Mouse (Mus musculus): ENCODE measurements at regions not wholly inside any gene's neighbourhood (a gene's known extent, or its start where the extent isn't known, plus 50 kb on each side); places are given as distances from the start of the nearest gene placed in this dataset.
A peak's percentile ranks its signal among the peaks of the same experiment; 100 is the strongest.

- no peaks in the 10 kb centered on the region for H3K36me3 ChIP-seq (ENCODE audit: insufficient read depth, low read length)
- DNase-seq (ENCODE audit: low spot score): no peak
- no peaks in the 10 kb centered on the region for H3K4me1 ChIP-seq (ENCODE audit: insufficient read depth, low read depth, low read length)
- no peak for ATAC-seq
- no peak for TF ChIP-seq EP300 (IDR thresholded peaks at IDR 0.05)
- no peak for TF ChIP-seq CTCF (IDR thresholded peaks at IDR 0.05)
- no peak overlapping the region for H3K4me2 ChIP-seq (replicated peaks; ENCODE audit: low read depth, low read length)
- H3K27me3 ChIP-seq (replicated peaks; ENCODE audit: insufficient read depth, low read length): no peaks in the 10 kb centered on the region
- H3K9me3 ChIP-seq (ENCODE audit: low read length): no peaks in the 10 kb centered on the region
- no peak overlapping the region for H3K4me3 ChIP-seq (ENCODE audit: low read depth, low read length)
- no peak overlapping the region for H3K27ac ChIP-seq (ENCODE audit: low read length)
- H3K9ac ChIP-seq (replicated peaks; ENCODE audit: low read depth): no peak overlapping the region
Measured at GRCm38 (mm10) chr16:53480664-53481063, 1026.8 kb upstream of the Alcam start.

- H3K4me2 ChIP-seq (replicated peaks; ENCODE audit: low read depth, low read length): no peak overlapping the region
- WGBS: 51% methylated on average over 4 of the region's 4 CpGs
- no peaks in the 10 kb centered on the region for H3K27me3 ChIP-seq (replicated peaks; ENCODE audit: insufficient read depth, low read length)
- H3K4me3 ChIP-seq (ENCODE audit: low read depth, low read length): no peak overlapping the region
- no peak overlapping the region for H3K9ac ChIP-seq (replicated peaks; ENCODE audit: low read depth)
- no peaks in the 10 kb centered on the region for H3K9me3 ChIP-seq (ENCODE audit: low read length)
- no peak overlapping the region for H3K27ac ChIP-seq (ENCODE audit: low read length)
- H3K36me3 ChIP-seq (ENCODE audit: insufficient read depth, low read length): no peaks in the 10 kb centered on the region
- H3K4me1 ChIP-seq (ENCODE audit: insufficient read depth, low read depth, low read length): no peaks in the 10 kb centered on the region
- no peak for DNase-seq (ENCODE audit: low spot score)
- no peak for ATAC-seq
- TF ChIP-seq CTCF (IDR thresholded peaks at IDR 0.05) (no peak), EP300 (IDR thresholded peaks at IDR 0.05) (no peak)
Measured at GRCm38 (mm10) chr16:53439511-53439910, 985.6 kb upstream of the Alcam start.

- 52% methylated on average over 2 of the region's 2 CpGs for WGBS
- Histone ChIP-seq H3K36me3 (ENCODE audit: insufficient read depth, low read length) (no peaks in the 10 kb centered on the region), H3K9ac (replicated peaks; ENCODE audit: low read depth) (no peak overlapping the region), H3K27ac (ENCODE audit: low read length) (no peak overlapping the region), H3K9me3 (ENCODE audit: low read length) (no peaks in the 10 kb centered on the region), H3K4me2 (replicated peaks; ENCODE audit: low read depth, low read length) (no peak overlapping the region), H3K4me3 (ENCODE audit: low read depth, low read length) (no peak overlapping the region), H3K4me1 (ENCODE audit: insufficient read depth, low read depth, low read length) (no peaks in the 10 kb centered on the region), H3K27me3 (replicated peaks; ENCODE audit: insufficient read depth, low read length) (no peaks in the 10 kb centered on the region)
- DNase-seq (ENCODE audit: low spot score) (no peak), ATAC-seq (peak; percentile 47)
- TF ChIP-seq CTCF (IDR thresholded peaks at IDR 0.05): no peak
- no peak for TF ChIP-seq EP300 (IDR thresholded peaks at IDR 0.05)
Measured at GRCm38 (mm10) chr16:53418416-53418815, 964.5 kb upstream of the Alcam start.

GRCm38 (mm10) chr16:53385176-53385575 is 931.3 kb upstream of the Alcam start:
- TF ChIP-seq CTCF (IDR thresholded peaks at IDR 0.05): no peak
- TF ChIP-seq EP300 (IDR thresholded peaks at IDR 0.05): no peak
- Histone ChIP-seq H3K9me3 (ENCODE audit: low read length) (no peaks in the 10 kb centered on the region), H3K27me3 (replicated peaks; ENCODE audit: insufficient read depth, low read length) (no peaks in the 10 kb centered on the region), H3K4me3 (ENCODE audit: low read depth, low read length) (no peak overlapping the region), H3K9ac (replicated peaks; ENCODE audit: low read depth) (no peak overlapping the region), H3K4me1 (ENCODE audit: insufficient read depth, low read depth, low read length) (no peaks in the 10 kb centered on the region), H3K4me2 (replicated peaks; ENCODE audit: low read depth, low read length) (no peak overlapping the region), H3K27ac (ENCODE audit: low read length) (no peak overlapping the region), H3K36me3 (ENCODE audit: insufficient read depth, low read length) (no peaks in the 10 kb centered on the region)
- DNase-seq (ENCODE audit: low spot score): no peak
- WGBS: 77% methylated on average over 4 of the region's 4 CpGs
- ATAC-seq: no peak

- WGBS: 81% methylated on average over 3 of the region's 3 CpGs
- no peak for DNase-seq (ENCODE audit: low spot score)
- no peaks in the 10 kb centered on the region for H3K27me3 ChIP-seq (replicated peaks; ENCODE audit: insufficient read depth, low read length)
- no peak for ATAC-seq
- TF ChIP-seq CTCF (IDR thresholded peaks at IDR 0.05): no peak
- TF ChIP-seq EP300 (IDR thresholded peaks at IDR 0.05): no peak
- H3K4me3 ChIP-seq (ENCODE audit: low read depth, low read length): no peak overlapping the region
- no peak overlapping the region for H3K4me2 ChIP-seq (replicated peaks; ENCODE audit: low read depth, low read length)
- H3K4me1 ChIP-seq (ENCODE audit: insufficient read depth, low read depth, low read length): no peaks in the 10 kb centered on the region
- H3K9me3 ChIP-seq (ENCODE audit: low read length): no peaks in the 10 kb centered on the region
- no peaks in the 10 kb centered on the region for H3K36me3 ChIP-seq (ENCODE audit: insufficient read depth, low read length)
- H3K27ac ChIP-seq (ENCODE audit: low read length): no peak overlapping the region
- H3K9ac ChIP-seq (replicated peaks; ENCODE audit: low read depth): no peak overlapping the region
Measured at GRCm38 (mm10) chr16:53342153-53342552, 888.3 kb upstream of the Alcam start.

GRCm38 (mm10) chr16:53326353-53326752 is 872.5 kb upstream of the Alcam start:
- no peak overlapping the region for H3K4me2 ChIP-seq (replicated peaks; ENCODE audit: low read depth, low read length)
- no peak overlapping the region for H3K4me3 ChIP-seq (ENCODE audit: low read depth, low read length)
- H3K9me3 ChIP-seq (ENCODE audit: low read length): no peaks in the 10 kb centered on the region
- ATAC-seq (no peak), DNase-seq (ENCODE audit: low spot score) (no peak)
- no peaks in the 10 kb centered on the region for H3K36me3 ChIP-seq (ENCODE audit: insufficient read depth, low read length)
- H3K9ac ChIP-seq (replicated peaks; ENCODE audit: low read depth): no peak overlapping the region
- H3K27ac ChIP-seq (ENCODE audit: low read length): no peak overlapping the region
- TF ChIP-seq CTCF (IDR thresholded peaks at IDR 0.05) (no peak), EP300 (IDR thresholded peaks at IDR 0.05) (no peak)
- H3K4me1 ChIP-seq (ENCODE audit: insufficient read depth, low read depth, low read length): no peaks in the 10 kb centered on the region
- H3K27me3 ChIP-seq (replicated peaks; ENCODE audit: insufficient read depth, low read length): no peaks in the 10 kb centered on the region

GRCm38 (mm10) chr16:53292081-53292480 is 838.2 kb upstream of the Alcam start:
- no peak for TF ChIP-seq EP300 (IDR thresholded peaks at IDR 0.05)
- no peak for TF ChIP-seq CTCF (IDR thresholded peaks at IDR 0.05)
- H3K27me3 ChIP-seq (replicated peaks; ENCODE audit: insufficient read depth, low read length): no peaks in the 10 kb centered on the region
- no peak overlapping the region for H3K4me2 ChIP-seq (replicated peaks; ENCODE audit: low read depth, low read length)
- no peak overlapping the region for H3K4me3 ChIP-seq (ENCODE audit: low read depth, low read length)
- DNase-seq (ENCODE audit: low spot score): no peak
- H3K4me1 ChIP-seq (ENCODE audit: insufficient read depth, low read depth, low read length): no peaks in the 10 kb centered on the region
- no peak overlapping the region for H3K9ac ChIP-seq (replicated peaks; ENCODE audit: low read depth)
- no peak overlapping the region for H3K27ac ChIP-seq (ENCODE audit: low read length)
- no peaks in the 10 kb centered on the region for H3K9me3 ChIP-seq (ENCODE audit: low read length)
- no peaks in the 10 kb centered on the region for H3K36me3 ChIP-seq (ENCODE audit: insufficient read depth, low read length)
- no peak for ATAC-seq
- whole genome bisulfite sequencing: 71% methylated on average over 1 of the region's 1 CpGs

Measured in lung, postnatal 0 days (tissue).